In the genomic region with DNA sequence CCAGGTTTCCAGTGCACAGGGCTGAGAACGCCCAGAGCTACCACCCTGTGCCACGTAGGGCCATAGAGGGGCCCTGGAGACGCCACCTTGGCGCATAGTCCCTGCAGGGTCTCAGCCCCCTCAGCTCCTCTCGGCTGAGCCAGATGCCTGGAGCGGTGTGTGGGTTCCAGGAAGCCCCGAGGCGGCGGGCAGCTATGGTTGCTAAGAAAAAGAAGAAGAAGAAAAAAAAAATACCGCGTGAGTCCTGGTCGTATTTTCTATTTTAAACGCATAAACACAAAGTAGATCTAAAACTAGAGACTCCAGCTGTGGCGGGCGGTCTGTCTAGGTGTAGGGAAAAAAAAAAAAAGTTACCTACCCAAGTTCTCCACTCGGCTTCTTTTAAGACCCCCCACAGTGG, we compare ENCODE assay signal across 8 mouse cellular contexts. TPM values are rescaled to one million over a fixed set of nuclear protein-coding genes. Genes with fewer than 3 reads are reported as not detected.
DNase-seq lines count a peak whose midpoint lies in the region; ATAC-seq and TF ChIP-seq lines count a peak whose summit lies in the region.

No protein-coding gene starts in this region.

- no peaks in the 10 kb centered on the region; the same call in 1 of the 2 replicates for H3K9me3 ChIP-seq in kidney, embryonic 14.5 days (ENCODE audit: control insufficient read depth, low read length)
- peaks cover 13% of the 10 kb centered on the region for H3K9me3 ChIP-seq in E14TG2a.4 (ENCODE audit: low read length)
- H3K9me3 ChIP-seq in embryonic facial prominence, embryonic 13.5 days: no peaks in the 10 kb centered on the region; the same call in 1 of the 2 replicates
- no peaks in the 10 kb centered on the region for H3K9me3 ChIP-seq in limb, embryonic 13.5 days

- no peaks in the 10 kb centered on the region for H3K36me3 ChIP-seq in kidney, embryonic 14.5 days (ENCODE audit: control insufficient read depth, insufficient read depth, low read length)
- no peaks in the 10 kb centered on the region for H3K36me3 ChIP-seq in E14TG2a.4 (ENCODE audit: insufficient read depth, low read length)
- H3K36me3 ChIP-seq in embryonic facial prominence, embryonic 13.5 days: no peaks in the 10 kb centered on the region
- no peaks in the 10 kb centered on the region for H3K36me3 ChIP-seq in limb, embryonic 13.5 days

- WGBS in kidney, embryonic 14.5 days: 50% methylated on average over 16 of the region's 16 CpGs
- WGBS in embryonic facial prominence, embryonic 13.5 days: 41% methylated on average over 16 of the region's 16 CpGs
- 39% methylated on average over 16 of the region's 16 CpGs for WGBS in limb, embryonic 13.5 days

- DNase-seq in kidney, adult 8-10 months: no peak
- DNase-seq in urinary bladder, postnatal 10 days (ENCODE audit: low spot score): no peak
- no peak for DNase-seq in T-cell, adult 2 months (ENCODE audit: low spot score)

- H3K4me3 ChIP-seq in kidney, embryonic 14.5 days (ENCODE audit: low read length): no peak overlapping the region; the same call in 1 of the 2 replicates
- peak overlapping the region; percentile 84 for H3K4me3 ChIP-seq in E14TG2a.4 (replicated peaks; ENCODE audit: low read length)
- H3K4me3 ChIP-seq in embryonic facial prominence, embryonic 13.5 days: peak overlapping the region; percentile 46; the same call in 1 of the 2 replicates
- peak overlapping the region; percentile 47 for H3K4me3 ChIP-seq in limb, embryonic 13.5 days

- TF ChIP-seq CTCF in E14TG2a.4 (conservative IDR thresholded peaks at IDR 0.05; ENCODE audit: low read length): no peak

- ATAC-seq in kidney, embryonic 14.5 days (ENCODE audit: low FRiP score, low TSS enrichment): no peak
- ATAC-seq in embryonic facial prominence, embryonic 13.5 days (ENCODE audit: insufficient number of reproducible peaks, insufficient read depth, low FRiP score, low TSS enrichment, low read depth): no peak
- no peak for ATAC-seq in limb, embryonic 13.5 days (ENCODE audit: low FRiP score, low read depth)
- ATAC-seq in inflammation-experienced regulatory T-cells, adult 6 months: no peak

- no peaks in the 10 kb centered on the region for H3K27me3 ChIP-seq in kidney, embryonic 14.5 days (ENCODE audit: control insufficient read depth, insufficient read depth, low read length)
- H3K27me3 ChIP-seq in E14TG2a.4 (ENCODE audit: insufficient read depth, low read length): 0 out of 2 replicates have a peak, but pooled peaks cover 4% of the 10 kb centered on the region
- H3K27me3 ChIP-seq in embryonic facial prominence, embryonic 13.5 days: peaks cover 3% of the 10 kb centered on the region; the same call in 1 of the 2 replicates
- H3K27me3 ChIP-seq in limb, embryonic 13.5 days: 0 out of 2 replicates have a peak, but pooled peaks cover 3% of the 10 kb centered on the region

- no peak overlapping the region for H3K9ac ChIP-seq in kidney, embryonic 14.5 days (ENCODE audit: low read depth, low read length)
- H3K9ac ChIP-seq in embryonic facial prominence, embryonic 13.5 days: peak overlapping the region; percentile 71; the same call in 1 of the 2 replicates
- H3K9ac ChIP-seq in limb, embryonic 13.5 days: no peak overlapping the region

- H3K27ac ChIP-seq in kidney, embryonic 14.5 days (ENCODE audit: low read depth, low read length): no peak overlapping the region
- no peak overlapping the region for H3K27ac ChIP-seq in embryonic facial prominence, embryonic 13.5 days
- no peak overlapping the region for H3K27ac ChIP-seq in limb, embryonic 13.5 days

- peaks cover 3% of the 10 kb centered on the region; the same call in 1 of the 2 replicates for H3K4me1 ChIP-seq in kidney, embryonic 14.5 days (ENCODE audit: control insufficient read depth, insufficient read depth, low read length)
- peaks cover 77% of the 10 kb centered on the region for H3K4me1 ChIP-seq in E14TG2a.4 (replicated peaks; ENCODE audit: low read depth, low read length)
- H3K4me1 ChIP-seq in embryonic facial prominence, embryonic 13.5 days: peaks cover 32% of the 10 kb centered on the region
- peaks cover 31% of the 10 kb centered on the region for H3K4me1 ChIP-seq in limb, embryonic 13.5 days

- peak overlapping the region; percentile 75 for H3K4me2 ChIP-seq in kidney, embryonic 14.5 days (replicated peaks; ENCODE audit: low read depth, low read length)
- H3K4me2 ChIP-seq in embryonic facial prominence, embryonic 13.5 days: peak overlapping the region; percentile 79
- H3K4me2 ChIP-seq in limb, embryonic 13.5 days (replicated peaks): peak overlapping the region; percentile 86

RNA-seq across cellular contexts. Expression of gene Pard6b, which starts 37.2 kb away (rescaled TPM):
- 9.7 and 22.0 TPM in 2 replicates for polyA plus RNA-seq in kidney, embryonic 14.5 days (2014; fragmentation: Nextera tagmentation; extraction: Ambion mirVana)
- 3.0 and 3.9 TPM in 2 replicates for polyA plus RNA-seq in embryonic facial prominence, embryonic 13.5 days (2015; fragmentation: Nextera tagmentation; extraction: Ambion mirVana)
- 2.7 and 3.7 TPM in 2 replicates for polyA plus RNA-seq in limb, embryonic 13.5 days (2015; fragmentation: Nextera tagmentation; extraction: Ambion mirVana)
- 1 to 10 TPM in 2 of 3 experiments, under 1 TPM in 1; 0.41 to 1.2 (median 1.1) TPM for polyA plus RNA-seq in inflammation-experienced regulatory T-cells, adult 6 months (2017; shearing (Covaris generic))
